Mouse (Mus musculus): ENCODE results near the gene E130208F15Rik. TPM values are rescaled to one million over a fixed set of nuclear protein-coding genes. Genes with fewer than 3 reads are reported as not detected.

The E130208F15Rik gene
- polyA plus RNA-seq, 1 experiment from 2014 or later: not detected

- no peaks in the 10 kb centered on the region; the same call in none of the 2 replicates for H3K4me1 ChIP-seq (replicated peaks; ENCODE audit: control insufficient read depth, insufficient read depth)
- peak overlapping the region; percentile 41; the same call in 1 of the 2 replicates for H3K4me2 ChIP-seq (replicated peaks; ENCODE audit: low read depth)
- DNase-seq (ENCODE audit: low spot score) (no peak), ATAC-seq (ENCODE audit: low FRiP score, low TSS enrichment) (0 out of 2 replicates have a peak, but pooled peaks have one; percentile 4)
- no peaks in the 10 kb centered on the region for H3K36me3 ChIP-seq (ENCODE audit: control insufficient read depth, insufficient read depth, low read length)
- H3K9ac ChIP-seq (ENCODE audit: low read length): 0 out of 2 replicates have a peak overlapping the region, but pooled peaks have one; percentile 27
- H3K4me3 ChIP-seq (ENCODE audit: low read depth, low read length): no peak overlapping the region
- no peaks in the 10 kb centered on the region for H3K27me3 ChIP-seq (ENCODE audit: control insufficient read depth, insufficient read depth, low read length)
- TF ChIP-seq EP300 (optimal IDR thresholded peaks at IDR 0.05) (no peak), CTCF (IDR thresholded peaks at IDR 0.05; ENCODE audit: low read depth) (no peak)
- H3K27ac ChIP-seq (replicated peaks): peak overlapping the region; percentile 88
- no peaks in the 10 kb centered on the region for H3K9me3 ChIP-seq (ENCODE audit: control insufficient read depth, low read length)
- WGBS: 86% methylated on average over 17 of the region's 17 CpGs
These were observed 38.5 kb downstream of the E130208F15Rik start for GRCm38 (mm10) chr7:30360028-30360427.

- WGBS: 1% methylated on average over 42 of the region's 55 CpGs
- Histone ChIP-seq H3K4me1 (replicated peaks; ENCODE audit: control insufficient read depth, insufficient read depth) (no peaks in the 10 kb centered on the region; the same call in none of the 2 replicates), H3K36me3 (ENCODE audit: control insufficient read depth, insufficient read depth, low read length) (no peaks in the 10 kb centered on the region), H3K4me2 (replicated peaks; ENCODE audit: low read depth) (peak within 1 kb of the TSS; percentile 84), H3K27me3 (ENCODE audit: control insufficient read depth, insufficient read depth, low read length) (no peaks in the 10 kb centered on the region), H3K9ac (ENCODE audit: low read length) (peak within 1 kb of the TSS; percentile 83), H3K9me3 (ENCODE audit: control insufficient read depth, low read length) (no peaks in the 10 kb centered on the region), H3K4me3 (ENCODE audit: low read depth, low read length) (peak within 1 kb of the TSS; percentile 73), H3K27ac (replicated peaks) (peak within 1 kb of the TSS; percentile 20)
- peak; percentile 16; the same call in 1 of the 2 replicates for ATAC-seq (ENCODE audit: low FRiP score, low TSS enrichment)
- DNase-seq (ENCODE audit: low spot score): peak; percentile 57
- TF ChIP-seq CTCF (IDR thresholded peaks at IDR 0.05; ENCODE audit: low read depth): no peak
These were observed 41.3 kb downstream of the E130208F15Rik start, which contains the start of gene Lrfn3 for GRCm38 (mm10) chr7:30362652-30363343. Lrfn3 (minus strand) TSS chr7:30362772.

- Histone ChIP-seq H3K27me3 (ENCODE audit: control insufficient read depth, insufficient read depth, low read length) (no peaks in the 10 kb centered on the region), H3K27ac (replicated peaks) (no peak overlapping the region), H3K36me3 (ENCODE audit: control insufficient read depth, insufficient read depth, low read length) (no peaks in the 10 kb centered on the region), H3K4me3 (ENCODE audit: low read depth, low read length) (peak overlapping the region; percentile 73), H3K4me2 (replicated peaks; ENCODE audit: low read depth) (peak overlapping the region; percentile 84), H3K4me1 (replicated peaks; ENCODE audit: control insufficient read depth, insufficient read depth) (no peaks in the 10 kb centered on the region; the same call in none of the 2 replicates), H3K9me3 (ENCODE audit: control insufficient read depth, low read length) (no peaks in the 10 kb centered on the region), H3K9ac (ENCODE audit: low read length) (peak overlapping the region; percentile 83; the same call in 1 of the 2 replicates)
- ATAC-seq (ENCODE audit: low FRiP score, low TSS enrichment): no peak
- 47% methylated on average over 6 of the region's 6 CpGs for WGBS
- TF ChIP-seq CTCF (IDR thresholded peaks at IDR 0.05; ENCODE audit: low read depth) (no peak), EP300 (optimal IDR thresholded peaks at IDR 0.05) (no peak)
- no peak for DNase-seq (ENCODE audit: low spot score)
These were observed 41.8 kb downstream of the E130208F15Rik start for GRCm38 (mm10) chr7:30363344-30363738.

- TF ChIP-seq EP300 (optimal IDR thresholded peaks at IDR 0.05): no peak
- no peak for TF ChIP-seq CTCF (IDR thresholded peaks at IDR 0.05; ENCODE audit: low read depth)
- DNase-seq (ENCODE audit: low spot score) (no peak), ATAC-seq (ENCODE audit: low FRiP score, low TSS enrichment) (no peak)
- Histone ChIP-seq H3K9ac (ENCODE audit: low read length) (no peak overlapping the region), H3K36me3 (ENCODE audit: control insufficient read depth, insufficient read depth, low read length) (no peaks in the 10 kb centered on the region), H3K27me3 (ENCODE audit: control insufficient read depth, insufficient read depth, low read length) (no peaks in the 10 kb centered on the region), H3K27ac (replicated peaks) (no peak overlapping the region), H3K4me2 (replicated peaks; ENCODE audit: low read depth) (no peak overlapping the region), H3K9me3 (ENCODE audit: control insufficient read depth, low read length) (no peaks in the 10 kb centered on the region), H3K4me1 (replicated peaks; ENCODE audit: control insufficient read depth, insufficient read depth) (no peaks in the 10 kb centered on the region), H3K4me3 (ENCODE audit: low read depth, low read length) (no peak overlapping the region)
- WGBS: 66% methylated on average over 2 of the region's 2 CpGs
These were observed 45.9 kb downstream of the E130208F15Rik start for GRCm38 (mm10) chr7:30367466-30367865.

Other genes starting within 250 kb of the E130208F15Rik start
- gene Zfp82, start 248.8 kb upstream of the E130208F15Rik start, polyA plus RNA-seq (2015; fragmentation: Nextera tagmentation; extraction: Ambion mirVana): 1.9 and 2.1 TPM in 2 replicates
- 0.36 and 0.38 TPM in 2 replicates for gene Gm26920, start 231.3 kb upstream of the E130208F15Rik start, polyA plus RNA-seq (2015; fragmentation: Nextera tagmentation; extraction: Ambion mirVana)
- gene Zfp566, start 231.2 kb upstream of the E130208F15Rik start, polyA plus RNA-seq (2015; fragmentation: Nextera tagmentation; extraction: Ambion mirVana): 3.4 and 3.8 TPM in 2 replicates
- 44.6 and 44.8 TPM in 2 replicates for gene Zfp260, start 227.0 kb upstream of the E130208F15Rik start, polyA plus RNA-seq (2015; fragmentation: Nextera tagmentation; extraction: Ambion mirVana)
- gene Zfp382, start 199.8 kb upstream of the E130208F15Rik start, polyA plus RNA-seq (2015; fragmentation: Nextera tagmentation; extraction: Ambion mirVana): 2.4 and 3.0 TPM in 2 replicates
- 4.2 and 5.4 TPM in 2 replicates for gene Zfp146, start 152.0 kb upstream of the E130208F15Rik start, polyA plus RNA-seq (2015; fragmentation: Nextera tagmentation; extraction: Ambion mirVana)
- 38.8 and 40.7 TPM in 2 replicates for gene Cox7a1, start 137.6 kb upstream of the E130208F15Rik start, polyA plus RNA-seq (2015; fragmentation: Nextera tagmentation; extraction: Ambion mirVana)
- 94.5 and 96.8 TPM in 2 replicates for gene Capns1, start 122.9 kb upstream of the E130208F15Rik start, polyA plus RNA-seq (2015; fragmentation: Nextera tagmentation; extraction: Ambion mirVana)
- 98.2 and 106 TPM in 2 replicates for gene Polr2i, start 89.8 kb upstream of the E130208F15Rik start, polyA plus RNA-seq (2015; fragmentation: Nextera tagmentation; extraction: Ambion mirVana)
- 149 and 153 TPM in 2 replicates for gene Tbcb, start 89.5 kb upstream of the E130208F15Rik start, polyA plus RNA-seq (2015; fragmentation: Nextera tagmentation; extraction: Ambion mirVana)
- not detected in 2 replicates for gene Ovol3, start 86.0 kb upstream of the E130208F15Rik start, polyA plus RNA-seq (2015; fragmentation: Nextera tagmentation; extraction: Ambion mirVana)
- 0.38 and 0.44 TPM in 2 replicates for gene Thap8, start 41.6 kb upstream of the E130208F15Rik start, polyA plus RNA-seq (2015; fragmentation: Nextera tagmentation; extraction: Ambion mirVana)
- 2.4 TPM in 2 replicates for gene Wdr62, start 41.3 kb upstream of the E130208F15Rik start, polyA plus RNA-seq (2015; fragmentation: Nextera tagmentation; extraction: Ambion mirVana)
- 9.6 and 10.2 TPM in 2 replicates for gene Clip3, start 30.0 kb upstream of the E130208F15Rik start, polyA plus RNA-seq (2015; fragmentation: Nextera tagmentation; extraction: Ambion mirVana)
- 55.4 and 58.8 TPM in 2 replicates for gene Alkbh6, start 13.0 kb upstream of the E130208F15Rik start, polyA plus RNA-seq (2015; fragmentation: Nextera tagmentation; extraction: Ambion mirVana)
- gene Syne4, start 6.9 kb upstream of the E130208F15Rik start, polyA plus RNA-seq (2015; fragmentation: Nextera tagmentation; extraction: Ambion mirVana): 13.5 and 14.2 TPM in 2 replicates
- 19.1 and 20.2 TPM in 2 replicates for gene Sdhaf1, start 2.2 kb downstream of the E130208F15Rik start, polyA plus RNA-seq (2015; fragmentation: Nextera tagmentation; extraction: Ambion mirVana)
- gene Lrfn3, start 41.0 kb downstream of the E130208F15Rik start, polyA plus RNA-seq (2015; fragmentation: Nextera tagmentation; extraction: Ambion mirVana): 2.9 and 3.3 TPM in 2 replicates
- gene Tyrobp, start 92.0 kb downstream of the E130208F15Rik start, polyA plus RNA-seq (2015; fragmentation: Nextera tagmentation; extraction: Ambion mirVana): 66.6 and 71.0 TPM in 2 replicates
- gene Hcst, start 98.1 kb downstream of the E130208F15Rik start, polyA plus RNA-seq (2015; fragmentation: Nextera tagmentation; extraction: Ambion mirVana): 3.2 and 3.7 TPM in 2 replicates
- gene Nfkbid, start 100.0 kb downstream of the E130208F15Rik start, polyA plus RNA-seq (2015; fragmentation: Nextera tagmentation; extraction: Ambion mirVana): 1.1 TPM in 2 replicates
- 21.7 and 24.1 TPM in 2 replicates for gene Aplp1, start 123.8 kb downstream of the E130208F15Rik start, polyA plus RNA-seq (2015; fragmentation: Nextera tagmentation; extraction: Ambion mirVana)
- 0.18 TPM in 2 replicates for gene Kirrel2, start 135.9 kb downstream of the E130208F15Rik start, polyA plus RNA-seq (2015; fragmentation: Nextera tagmentation; extraction: Ambion mirVana)
- gene Nphs1, start 136.6 kb downstream of the E130208F15Rik start, polyA plus RNA-seq (2015; fragmentation: Nextera tagmentation; extraction: Ambion mirVana): 0.16 and 0.25 TPM in 2 replicates
- gene Prodh2, start 171.9 kb downstream of the E130208F15Rik start, polyA plus RNA-seq (2015; fragmentation: Nextera tagmentation; extraction: Ambion mirVana): 0.42 and 0.68 TPM in 2 replicates
- 1.5 and 1.6 TPM in 2 replicates for gene Arhgap33, start 213.3 kb downstream of the E130208F15Rik start, polyA plus RNA-seq (2015; fragmentation: Nextera tagmentation; extraction: Ambion mirVana)
- gene Hspb6, start 230.4 kb downstream of the E130208F15Rik start, polyA plus RNA-seq (2015; fragmentation: Nextera tagmentation; extraction: Ambion mirVana): 66.4 and 75.7 TPM in 2 replicates
- gene Proser3, start 230.6 kb downstream of the E130208F15Rik start, polyA plus RNA-seq (2015; fragmentation: Nextera tagmentation; extraction: Ambion mirVana): 2.2 and 2.3 TPM in 2 replicates
- gene Lin37, start 238.1 kb downstream of the E130208F15Rik start, polyA plus RNA-seq (2015; fragmentation: Nextera tagmentation; extraction: Ambion mirVana): 30.2 and 30.9 TPM in 2 replicates
- gene U2af1l4, start 241.6 kb downstream of the E130208F15Rik start, polyA plus RNA-seq (2015; fragmentation: Nextera tagmentation; extraction: Ambion mirVana): 60.5 and 63.9 TPM in 2 replicates
- 2.5 and 2.6 TPM in 2 replicates for gene Gm49396, start 241.6 kb downstream of the E130208F15Rik start, polyA plus RNA-seq (2015; fragmentation: Nextera tagmentation; extraction: Ambion mirVana)
- 185 and 197 TPM in 2 replicates for gene Psenen, start 241.9 kb downstream of the E130208F15Rik start, polyA plus RNA-seq (2015; fragmentation: Nextera tagmentation; extraction: Ambion mirVana)
- gene Igflr1, start 243.7 kb downstream of the E130208F15Rik start, polyA plus RNA-seq (2015; fragmentation: Nextera tagmentation; extraction: Ambion mirVana): 1.3 and 1.4 TPM in 2 replicates